Mouse (Mus musculus) cerebellum, adult 2 months (tissue): ENCODE measurements at regions not wholly inside any gene's neighbourhood (a gene's known extent, or its start where the extent isn't known, plus 50 kb on each side); places are given as distances from the start of the nearest gene placed in this dataset.

Experiments
- CTCF ChIP-seq: fragments of 200-500 bp; IDR thresholded peaks from 2 replicates; pipeline ENCODE4 v1.5.1; 2011; ENCODE audit warnings: low read depth, mild to moderate bottlenecking, control low read depth, low read length, moderate library complexity, borderline replicate concordance; ENCODE audit not compliant: insufficient read depth
- POLR2A ChIP-seq: fragments of 200-500 bp; IDR thresholded peaks from 2 replicates; pipeline ENCODE4 v1.6.1; 2011; ENCODE audit warnings: low read length, control low read depth, borderline replicate concordance; ENCODE audit not compliant: insufficient read depth

- TF ChIP-seq CTCF (no peak), POLR2A (no peak)
Observed at GRCm38 (mm10) chr2:16824681-16825230, 468.7 kb downstream of the Plxdc2 start.
